Mouse (Mus musculus) E14TG2a.4 (cell line): ENCODE measurements around the gene Prps2.

Source experiments
- H3K27me3 ChIP-seq: 2 replicates; pipeline ENCODE4 v1.6.1; 2014; ENCODE audit warnings: low read length, control low read depth; ENCODE audit not compliant: insufficient read depth
- H3K36me3 ChIP-seq: 2 replicates; pipeline ENCODE4 v1.6.1; 2014; ENCODE audit warnings: low read length, control low read depth; ENCODE audit not compliant: insufficient read depth
- H3K4me1 ChIP-seq: replicated peaks from 2 replicates; pipeline ENCODE4 v1.6.1; 2014; ENCODE audit warnings: low read depth, low read length, control low read depth
- H3K4me3 ChIP-seq: replicated peaks from 2 replicates; pipeline ENCODE4 v1.5.1; 2014; ENCODE audit warnings: mild to moderate bottlenecking, low read length
- H3K9me3 ChIP-seq: 2 replicates; pipeline ENCODE4 v1.6.1; 2014; ENCODE audit warnings: low read length, control low read depth
- CTCF ChIP-seq: conservative IDR thresholded peaks from 2 replicates; pipeline ENCODE4 v1.5.1; 2014; ENCODE audit warnings: low read length
- NANOG ChIP-seq: IDR thresholded peaks from 2 replicates; pipeline ENCODE4 v1.6.1; 2014; ENCODE audit warnings: borderline replicate concordance, low read length, mixed read lengths
- POU5F1 ChIP-seq: IDR thresholded peaks from 2 replicates; pipeline ENCODE4 v1.6.1; 2014; ENCODE audit warnings: low read length, borderline replicate concordance

Gene Prps2

DNA sequence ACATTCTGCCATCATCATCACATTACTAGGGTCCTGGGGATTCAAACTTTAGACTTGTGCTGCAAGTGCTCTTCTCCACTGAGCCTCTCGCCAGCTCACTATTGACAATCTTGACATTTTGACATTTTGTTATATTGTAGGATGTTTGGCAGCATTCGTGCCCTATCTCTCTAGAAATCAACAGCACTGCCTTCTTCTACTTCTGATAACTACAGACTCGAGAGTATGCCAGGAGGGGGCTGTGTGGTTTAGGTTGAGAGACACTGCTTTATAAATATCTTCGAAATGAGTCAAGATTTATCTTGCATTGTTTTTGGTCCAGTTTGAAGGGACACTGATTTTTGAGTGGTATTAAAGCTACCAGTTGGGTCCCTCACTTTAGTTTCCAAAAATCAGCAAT is 51.6 kb downstream of the Prps2 start:
- H3K9me3 ChIP-seq, result no peaks in the 10 kb centered on the region
- H3K4me3 ChIP-seq, result no peak overlapping the region
- H3K36me3 ChIP-seq, result no peaks in the 10 kb centered on the region
- H3K4me1 ChIP-seq, result no peaks in the 10 kb centered on the region
- no peaks in the 10 kb centered on the region for H3K27me3 ChIP-seq
- TF ChIP-seq POU5F1 (no peak), CTCF (no peak), NANOG (no peak)

GRCm38 (mm10) chrX:167330399-167330798 is 52.1 kb downstream of the Prps2 start, which contains the start of gene Tlr7:
Tlr7 (minus strand) TSS chrX:167330558.
- Histone ChIP-seq H3K27me3 (no peaks in the 10 kb centered on the region), H3K4me3 (no peak within 1 kb of the TSS), H3K36me3 (no peaks in the 10 kb centered on the region), H3K9me3 (no peaks in the 10 kb centered on the region), H3K4me1 (no peaks in the 10 kb centered on the region)
- no peak for TF ChIP-seq CTCF
- no peak for TF ChIP-seq NANOG
- no peak for TF ChIP-seq POU5F1

DNA sequence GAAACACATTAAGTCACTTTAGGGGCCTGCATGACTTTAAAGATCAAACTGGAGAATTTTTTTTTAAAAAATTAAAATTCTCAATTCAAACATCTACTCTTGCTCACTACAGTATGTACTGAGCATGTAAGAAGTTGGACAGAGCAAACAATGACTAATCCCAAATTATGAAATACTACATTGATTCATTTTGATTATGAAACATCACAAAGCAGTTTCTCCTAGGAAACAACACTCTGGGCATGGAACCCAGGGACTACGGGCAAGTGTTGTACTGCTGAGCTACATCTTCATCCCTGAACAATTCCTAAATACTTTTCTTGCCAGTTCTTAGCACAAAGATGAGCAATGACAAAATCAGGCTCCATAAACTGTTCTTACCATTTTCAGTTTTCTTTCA is 52.9 kb downstream of the Prps2 start:
- Histone ChIP-seq H3K36me3 (no peaks in the 10 kb centered on the region), H3K4me3 (no peak overlapping the region), H3K27me3 (no peaks in the 10 kb centered on the region), H3K9me3 (no peaks in the 10 kb centered on the region), H3K4me1 (no peaks in the 10 kb centered on the region)
- no peak for TF ChIP-seq POU5F1
- TF ChIP-seq NANOG, result no peak
- TF ChIP-seq CTCF, result no peak

GRCm38 (mm10) chrX:167329098-167329497 is 53.5 kb downstream of the Prps2 start:
- TF ChIP-seq CTCF (no peak), NANOG (no peak), POU5F1 (no peak)
- Histone ChIP-seq H3K27me3 (no peaks in the 10 kb centered on the region), H3K4me1 (no peaks in the 10 kb centered on the region), H3K4me3 (no peak overlapping the region), H3K36me3 (no peaks in the 10 kb centered on the region), H3K9me3 (no peaks in the 10 kb centered on the region)

DNA sequence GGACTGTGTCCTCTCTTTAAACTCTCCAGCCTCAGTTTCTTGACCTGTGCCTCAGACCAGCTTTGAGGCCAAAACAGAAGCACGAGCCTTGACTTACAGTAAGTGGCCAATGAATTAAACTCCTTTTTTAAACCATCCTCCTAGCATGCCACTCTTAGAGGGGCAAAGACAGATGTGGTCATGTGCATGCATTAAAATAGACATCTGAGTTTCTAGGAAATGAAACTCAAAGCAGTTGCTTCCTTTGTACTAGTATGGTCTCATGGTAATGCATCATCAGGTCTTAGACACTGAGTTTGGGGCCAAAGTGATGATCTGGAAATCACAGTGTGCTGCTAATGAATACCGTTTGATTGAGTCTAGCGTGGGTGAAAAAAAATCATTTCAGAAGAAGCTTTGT is 54.0 kb downstream of the Prps2 start:
- H3K27me3 ChIP-seq, result no peaks in the 10 kb centered on the region
- no peak for TF ChIP-seq CTCF
- no peak for TF ChIP-seq NANOG
- TF ChIP-seq POU5F1, result no peak
- no peak overlapping the region for H3K4me3 ChIP-seq
- H3K9me3 ChIP-seq, result no peaks in the 10 kb centered on the region
- H3K36me3 ChIP-seq, result no peaks in the 10 kb centered on the region
- no peaks in the 10 kb centered on the region for H3K4me1 ChIP-seq

DNA sequence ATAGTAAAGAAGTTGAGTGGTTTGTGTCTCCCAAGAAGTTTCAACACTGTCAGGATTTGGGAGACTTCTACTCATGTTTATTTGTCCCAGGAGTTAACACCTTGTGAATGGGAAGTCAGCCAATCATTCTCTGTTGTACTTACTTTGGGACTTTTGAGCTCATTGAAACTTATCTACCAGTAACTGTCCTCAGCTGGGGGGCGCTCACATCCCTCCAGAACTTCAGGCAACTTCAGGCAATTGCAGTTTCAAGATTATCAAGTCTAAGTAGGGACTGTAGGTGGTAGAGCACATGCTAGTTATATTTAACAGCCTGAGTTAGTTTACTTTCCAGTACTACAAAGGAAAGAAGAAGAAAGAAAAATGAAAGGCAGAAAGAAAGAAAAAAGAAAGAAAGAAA is 58.8 kb downstream of the Prps2 start:
- H3K36me3 ChIP-seq, result no peaks in the 10 kb centered on the region
- H3K9me3 ChIP-seq, result no peaks in the 10 kb centered on the region
- no peaks in the 10 kb centered on the region for H3K27me3 ChIP-seq
- TF ChIP-seq CTCF, result no peak
- no peak for TF ChIP-seq POU5F1
- TF ChIP-seq NANOG, result no peak
- no peaks in the 10 kb centered on the region for H3K4me1 ChIP-seq
- no peak overlapping the region for H3K4me3 ChIP-seq

DNA sequence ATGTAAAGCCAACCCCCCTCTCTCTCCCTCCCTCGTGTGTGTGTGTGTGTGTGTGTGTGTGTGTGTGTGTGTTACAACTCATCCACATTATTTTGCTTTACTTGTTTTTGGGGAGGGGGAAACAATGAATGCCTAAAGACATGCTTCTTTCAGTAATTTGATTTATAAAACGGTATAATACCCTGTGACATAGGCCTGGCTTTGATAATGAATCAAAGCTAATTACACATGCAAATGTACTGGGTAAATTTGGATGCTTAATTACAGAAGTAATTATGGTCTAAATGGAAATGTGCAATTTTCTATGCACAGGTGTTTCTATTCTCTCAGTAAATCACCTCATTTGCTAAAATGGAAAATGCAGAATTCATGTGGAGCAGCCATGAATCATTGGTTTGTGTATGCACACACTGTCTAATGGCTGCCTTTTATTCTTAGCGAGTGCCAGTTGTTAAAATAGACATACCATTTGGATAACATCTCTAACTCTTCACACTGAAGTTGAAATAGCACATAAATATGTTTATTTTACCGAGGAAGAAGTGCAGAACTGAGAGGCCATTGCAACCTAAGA is 61.2 kb downstream of the Prps2 start:
- H3K4me1 ChIP-seq, result no peaks in the 10 kb centered on the region
- no peak for TF ChIP-seq CTCF
- TF ChIP-seq NANOG, result no peak
- no peak for TF ChIP-seq POU5F1
- no peaks in the 10 kb centered on the region for H3K36me3 ChIP-seq
- no peak overlapping the region for H3K4me3 ChIP-seq
- H3K27me3 ChIP-seq, result no peaks in the 10 kb centered on the region
- H3K9me3 ChIP-seq, result no peaks in the 10 kb centered on the region

DNA sequence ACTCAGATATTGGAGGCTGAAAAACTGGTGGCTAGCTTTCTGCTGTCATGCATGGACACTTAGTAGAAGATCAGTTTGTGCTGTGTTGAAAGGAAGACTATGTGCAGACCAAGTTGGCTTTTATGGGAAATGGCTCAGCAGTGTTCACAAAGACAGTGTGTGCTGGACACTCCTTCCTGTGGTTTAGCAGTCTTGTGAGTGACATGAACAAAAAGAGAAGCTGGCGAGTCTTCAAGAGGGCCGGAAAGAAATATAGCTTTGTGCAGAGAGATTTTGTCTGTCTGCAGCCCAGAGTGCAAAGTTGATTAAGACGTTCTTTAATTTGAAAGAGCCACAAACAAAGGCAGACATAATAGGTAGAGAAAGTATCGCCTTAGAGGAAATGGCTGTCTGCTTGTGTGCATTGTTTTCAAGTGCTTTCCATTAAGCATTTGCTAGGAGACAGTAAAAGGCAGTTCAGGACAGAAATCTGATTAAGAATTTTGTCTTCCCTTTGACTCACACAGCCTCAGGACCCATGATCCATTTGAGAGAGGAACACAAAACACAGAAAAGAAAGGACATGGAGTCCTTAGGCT is 63.6 kb downstream of the Prps2 start:
- TF ChIP-seq CTCF (no peak), POU5F1 (no peak), NANOG (no peak)
- Histone ChIP-seq H3K4me1 (no peaks in the 10 kb centered on the region), H3K4me3 (no peak overlapping the region), H3K36me3 (no peaks in the 10 kb centered on the region), H3K27me3 (no peaks in the 10 kb centered on the region), H3K9me3 (no peaks in the 10 kb centered on the region)

DNA sequence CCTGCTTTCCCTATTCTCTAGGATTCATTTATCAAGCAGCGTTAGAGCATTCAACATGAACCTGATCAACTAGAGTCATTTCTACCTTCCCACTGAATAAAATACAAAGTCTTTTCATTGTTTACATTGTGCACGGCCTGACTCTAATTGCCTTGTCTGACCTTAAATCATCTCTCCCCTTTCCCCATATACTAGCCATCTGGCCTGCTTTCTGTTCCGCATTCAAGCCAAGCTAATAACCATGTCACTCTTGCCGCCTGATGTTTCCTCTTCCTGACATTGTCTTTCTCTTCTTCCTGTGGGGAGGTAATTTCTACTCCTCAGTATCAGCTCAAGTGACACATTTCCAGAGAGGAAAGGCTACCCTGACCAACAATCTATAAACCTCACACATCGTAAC is 66.8 kb downstream of the Prps2 start:
- Histone ChIP-seq H3K4me1 (no peaks in the 10 kb centered on the region), H3K27me3 (no peaks in the 10 kb centered on the region), H3K4me3 (no peak overlapping the region), H3K9me3 (no peaks in the 10 kb centered on the region), H3K36me3 (no peaks in the 10 kb centered on the region)
- TF ChIP-seq POU5F1 (no peak), NANOG (no peak), CTCF (no peak)
